Mouse (Mus musculus): Measurements from ENCODE around the gene Otud7b. TPM values are rescaled to one million over a fixed set of nuclear protein-coding genes. Genes with fewer than 3 reads are reported as not detected.

The Otud7b gene
- total RNA-seq, 2 experiments from 2014 or later: 54.6 to 58.3 TPM

DNA sequence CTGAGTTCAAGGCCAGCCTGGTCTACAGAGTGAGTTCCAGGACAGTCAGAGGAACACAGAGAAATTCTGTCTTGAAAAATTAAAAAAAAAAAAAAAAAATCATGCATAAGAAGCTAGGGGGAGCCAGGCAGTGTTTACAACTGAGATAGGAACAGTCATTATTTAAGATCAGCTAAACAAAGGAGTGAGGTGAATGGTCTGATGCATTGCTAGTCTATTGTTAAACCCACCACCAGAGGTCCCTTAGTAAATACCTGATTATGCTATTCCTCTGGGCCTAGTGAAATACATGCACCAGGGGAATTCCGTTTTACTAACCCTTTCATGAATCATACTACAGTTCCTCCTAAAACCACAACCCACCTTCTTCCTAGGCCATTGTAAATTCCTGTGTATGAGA lies 34.8 kb upstream of the Otud7b start:
- Histone ChIP-seq H3K27ac (no peak overlapping the region), H3K4me3 (no peak overlapping the region)
- no peak for TF ChIP-seq CTCF (IDR thresholded peaks at IDR 0.05)
- no peak for DNase-seq
- intact Hi-C loops (cut with DNase I): loop anchor here (5.0 kb wide), 1 partner anchor 148 kb away; the partner anchor contains the start of genes Bola1 and Hist2h2ab

DNA sequence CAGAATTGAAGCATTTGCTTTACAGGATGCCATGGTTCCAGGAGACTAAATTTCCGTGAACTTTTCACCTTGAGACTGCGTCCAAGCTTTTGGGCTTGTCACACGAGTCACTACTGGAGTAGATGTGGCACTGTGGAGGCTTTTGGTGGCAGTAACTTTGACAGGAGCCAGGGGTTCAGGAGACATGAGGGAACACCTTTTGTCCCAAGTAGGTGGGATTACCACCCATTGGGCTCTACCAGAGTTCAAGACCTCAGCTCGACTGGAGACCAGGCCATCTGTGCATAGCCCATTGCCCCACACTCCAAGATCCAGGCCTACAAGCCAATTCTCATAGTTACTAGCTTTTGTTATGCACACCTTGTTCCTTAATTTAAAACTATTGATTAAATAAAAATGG lies 34.1 kb upstream of the Otud7b start:
- TF ChIP-seq CTCF (IDR thresholded peaks at IDR 0.05): no peak

DNA sequence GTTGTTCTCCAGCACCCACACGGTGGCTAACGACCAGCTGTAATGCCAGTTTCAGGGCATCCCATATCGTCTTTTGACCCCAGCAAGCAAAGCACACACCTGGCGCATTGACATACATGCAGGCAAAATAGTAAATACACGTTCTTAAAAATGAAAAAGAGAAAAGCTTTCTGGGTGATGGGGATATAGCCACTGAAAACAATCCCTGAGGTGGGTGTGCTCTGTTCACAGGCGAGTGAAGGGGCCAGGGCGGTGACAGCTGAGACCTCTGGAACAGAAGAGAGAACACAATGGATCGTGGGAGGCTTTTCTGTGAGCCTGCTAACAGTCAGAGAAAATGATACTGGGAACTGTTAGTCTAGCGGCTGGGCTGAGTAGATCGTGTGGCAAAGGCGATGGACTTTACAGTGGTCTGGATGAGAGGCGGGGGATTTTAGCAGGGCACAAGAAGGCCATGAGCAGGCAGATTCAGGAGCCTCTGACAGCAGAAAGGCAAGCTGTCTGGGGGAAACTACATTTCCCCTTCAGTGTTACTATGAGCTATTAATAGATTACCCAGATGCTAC lies 31.3 kb upstream of the Otud7b start:
- TF ChIP-seq CTCF (IDR thresholded peaks at IDR 0.05): no peak

More for the DNA sequence above, 34.1 kb upstream of the Otud7b start:
- intact Hi-C loops (cut with DNase I): no loop called here
- no peak for DNase-seq
- Histone ChIP-seq H3K27ac (no peak overlapping the region), H3K4me3 (no peak overlapping the region)

DNA sequence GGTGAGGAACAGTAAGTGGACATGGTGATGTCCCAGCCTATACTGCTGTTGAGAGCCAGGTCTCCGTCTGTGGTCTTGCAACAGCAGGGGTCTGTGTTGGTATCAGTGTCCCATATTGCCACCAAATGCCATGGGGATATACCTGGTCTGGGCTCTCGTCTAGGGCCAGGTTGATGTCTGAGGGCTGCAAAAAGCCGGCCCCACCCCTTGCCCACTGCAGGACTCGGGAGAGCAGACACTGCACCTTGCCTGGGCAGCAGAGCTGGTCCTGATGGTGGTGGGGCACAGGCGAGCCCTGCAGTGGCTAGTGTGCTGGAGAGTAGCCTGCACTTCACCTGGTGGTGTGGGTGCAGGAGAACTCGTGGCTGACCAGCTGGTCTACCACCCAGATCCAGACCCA lies 26.3 kb upstream of the Otud7b start:
- intact Hi-C loops (cut with DNase I): no loop called here
- no peak overlapping the region for H3K4me3 ChIP-seq
- H3K27ac ChIP-seq: no peak overlapping the region
- no peak for TF ChIP-seq CTCF (IDR thresholded peaks at IDR 0.05)
- DNase-seq: no peak

More for the DNA sequence above, 31.3 kb upstream of the Otud7b start:
- DNase-seq: no peak
- Histone ChIP-seq H3K4me3 (no peak overlapping the region), H3K27ac (no peak overlapping the region)
- intact Hi-C loops (cut with DNase I): no loop called here

DNA sequence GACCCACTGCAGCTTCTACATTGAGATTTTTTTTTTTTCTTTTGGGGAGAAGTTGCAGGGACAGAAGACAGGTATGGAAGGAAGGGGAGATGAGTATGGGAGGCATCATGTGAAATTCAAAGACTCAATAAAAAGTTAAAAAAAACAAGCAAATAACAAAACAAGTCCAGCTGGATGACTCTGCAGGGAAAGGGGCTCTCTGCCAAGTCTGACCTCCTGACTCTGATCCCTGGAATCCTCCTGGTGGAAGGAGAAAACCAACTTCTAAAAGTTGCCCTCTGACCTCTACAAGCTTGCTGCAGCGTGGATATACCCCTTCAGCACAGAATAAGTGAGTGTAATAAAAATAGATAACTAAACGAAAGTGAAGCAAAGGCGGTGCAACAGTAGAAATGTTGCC lies 25.6 kb upstream of the Otud7b start:
- intact Hi-C loops (cut with DNase I): no loop called here
- TF ChIP-seq CTCF (IDR thresholded peaks at IDR 0.05): no peak
- H3K4me3 ChIP-seq: no peak overlapping the region

DNA sequence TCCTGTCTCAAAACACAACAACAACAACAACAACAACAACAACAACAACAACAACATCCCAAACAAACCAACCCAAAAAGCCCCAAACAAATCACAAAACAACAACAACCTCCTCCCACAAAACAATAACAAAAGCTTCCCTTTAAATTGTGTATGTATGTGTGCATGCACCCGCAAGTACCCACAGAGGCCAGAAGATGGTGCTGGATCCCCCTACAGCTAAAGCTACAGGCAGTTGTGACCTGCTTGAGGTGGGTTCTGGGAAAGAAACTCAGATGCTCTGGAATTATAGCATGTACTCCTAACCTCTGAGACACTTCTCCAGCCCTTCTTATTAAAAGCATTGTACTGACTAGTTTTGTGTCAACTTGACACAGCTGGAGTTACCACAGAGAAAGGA lies 23.3 kb upstream of the Otud7b start:
- DNase-seq: peak; percentile 45
- peak; percentile 79 for TF ChIP-seq CTCF (IDR thresholded peaks at IDR 0.05)
- intact Hi-C loops (cut with DNase I): loop anchor here (2.0 kb wide), 1 partner anchor 66 kb away; no protein-coding TSS in a partner anchor
- H3K4me3 ChIP-seq: no peak overlapping the region
- H3K27ac ChIP-seq: no peak overlapping the region

More for the DNA sequence above, 25.6 kb upstream of the Otud7b start:
- no peak overlapping the region for H3K27ac ChIP-seq
- no peak for DNase-seq

DNA sequence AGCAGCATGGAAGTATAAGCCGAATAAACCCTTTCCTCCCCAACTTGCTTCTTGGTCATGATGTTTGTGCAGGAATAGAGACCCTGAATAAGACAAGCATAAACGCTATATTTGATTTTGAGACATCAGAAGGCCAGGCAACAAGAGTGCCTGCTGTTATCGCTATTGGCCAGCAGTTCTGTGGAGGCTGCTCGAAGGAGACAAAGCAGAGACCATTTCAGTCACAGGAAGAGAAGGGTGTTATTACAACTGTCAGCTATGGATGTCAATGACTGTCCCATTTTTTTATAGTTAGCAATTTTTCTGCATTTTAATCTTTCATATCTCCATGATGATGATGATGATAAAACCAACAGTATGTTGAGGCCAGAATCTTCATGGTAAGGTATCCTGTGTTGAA lies 22.7 kb upstream of the Otud7b start:
- TF ChIP-seq CTCF (IDR thresholded peaks at IDR 0.05): no peak
- Histone ChIP-seq H3K27ac (no peak overlapping the region), H3K4me3 (no peak overlapping the region)
- no peak for DNase-seq
- intact Hi-C loops (cut with DNase I): loop anchor here (2.0 kb wide), 1 partner anchor 65 kb away; no protein-coding TSS in a partner anchor

DNA sequence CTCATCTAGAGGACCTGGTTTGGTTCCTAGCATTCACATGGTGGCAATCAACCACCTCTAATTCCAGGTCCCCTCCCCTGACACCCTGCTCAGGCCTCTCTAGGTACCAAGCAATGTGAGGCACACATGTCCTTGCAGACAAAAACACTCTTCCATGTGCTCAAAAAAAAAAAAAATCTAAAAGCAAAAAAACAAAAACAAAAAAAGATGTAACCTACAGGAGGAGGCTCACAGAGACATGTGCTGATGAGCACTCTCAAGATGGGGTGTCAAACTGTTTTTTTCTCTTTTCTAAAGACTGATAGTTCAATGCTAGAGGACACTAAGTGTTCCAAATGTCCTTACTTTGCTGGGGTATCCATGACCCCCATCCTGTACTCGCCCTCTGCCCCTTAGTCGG lies 22.2 kb upstream of the Otud7b start:
- no peak for DNase-seq
- intact Hi-C loops (cut with DNase I): no loop called here
- no peak for TF ChIP-seq CTCF (IDR thresholded peaks at IDR 0.05)
- Histone ChIP-seq H3K4me3 (no peak overlapping the region), H3K27ac (no peak overlapping the region)

DNA sequence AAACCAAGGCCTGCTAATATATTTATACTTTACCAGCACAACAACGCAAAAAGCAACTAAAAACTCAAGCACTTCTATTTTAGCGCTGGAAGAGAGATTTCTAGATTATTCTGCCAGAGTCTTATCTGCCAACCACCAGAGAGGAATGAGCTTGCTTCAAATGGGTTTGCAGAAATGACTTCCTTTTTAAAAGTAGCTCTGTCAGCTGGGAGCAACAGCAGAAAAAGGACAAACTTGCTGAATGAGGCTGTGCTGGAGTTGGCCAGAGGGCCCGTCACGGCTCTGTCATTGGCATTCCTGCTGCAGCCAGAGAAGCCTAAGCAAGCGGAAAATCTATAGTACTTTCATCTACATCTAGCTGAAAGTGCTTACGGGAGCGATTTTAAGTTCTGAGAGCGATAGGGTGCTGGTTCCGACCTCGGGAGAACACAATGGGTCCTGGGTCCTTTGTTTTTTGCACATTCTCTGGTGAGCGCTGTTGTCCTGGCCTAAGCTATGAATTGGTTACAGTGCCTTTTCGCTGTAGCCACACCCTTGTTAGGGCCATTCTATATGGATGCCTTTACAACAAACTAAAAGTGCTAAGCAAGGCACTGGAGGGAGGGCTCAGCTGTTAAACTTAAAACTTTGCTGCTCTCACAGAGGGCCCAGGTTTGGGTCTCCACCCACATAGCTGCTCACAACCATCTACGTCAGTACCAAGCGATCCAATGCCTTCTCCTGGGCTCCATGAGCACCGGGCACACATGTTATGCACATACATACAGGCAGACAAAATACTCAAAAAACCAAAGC lies 21.4 kb upstream of the Otud7b start:
- no peak for DNase-seq
- intact Hi-C loops (cut with DNase I): no loop called here
- TF ChIP-seq CTCF (IDR thresholded peaks at IDR 0.05): no peak
- no peak overlapping the region for H3K27ac ChIP-seq
- no peak overlapping the region for H3K4me3 ChIP-seq

DNA sequence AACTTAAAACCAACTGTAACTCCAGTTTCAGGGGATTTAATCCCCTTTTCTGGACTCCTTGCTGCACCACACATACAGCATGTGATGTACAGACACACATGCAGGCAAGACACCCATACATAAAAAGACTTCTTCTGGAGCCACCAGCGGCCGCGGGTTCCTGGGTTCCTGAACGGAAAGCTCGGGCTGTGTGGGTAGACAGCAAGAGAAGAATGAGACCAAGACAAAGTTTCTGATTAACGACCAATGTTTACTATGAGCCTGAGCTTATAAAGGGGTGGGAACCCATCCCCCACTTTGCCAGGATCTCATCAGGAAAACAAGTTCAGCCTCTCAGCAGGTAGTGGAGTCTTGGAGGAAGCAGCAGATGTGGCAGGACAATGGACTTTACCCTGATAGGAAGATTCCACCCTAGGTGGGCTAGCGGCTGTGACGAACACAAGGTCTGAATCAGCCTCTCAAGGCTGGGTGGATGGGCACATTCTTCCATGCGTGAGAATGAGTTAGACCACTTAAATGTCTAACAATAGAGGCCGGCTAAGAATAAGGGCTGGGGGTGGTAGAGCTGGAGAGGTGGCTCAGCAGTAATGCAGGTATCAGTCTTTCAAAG lies 20.1 kb upstream of the Otud7b start:
- intact Hi-C loops (cut with DNase I): no loop called here
- DNase-seq: no peak
- no peak for TF ChIP-seq CTCF (IDR thresholded peaks at IDR 0.05)
- no peak overlapping the region for H3K4me3 ChIP-seq
- no peak overlapping the region for H3K27ac ChIP-seq

DNA sequence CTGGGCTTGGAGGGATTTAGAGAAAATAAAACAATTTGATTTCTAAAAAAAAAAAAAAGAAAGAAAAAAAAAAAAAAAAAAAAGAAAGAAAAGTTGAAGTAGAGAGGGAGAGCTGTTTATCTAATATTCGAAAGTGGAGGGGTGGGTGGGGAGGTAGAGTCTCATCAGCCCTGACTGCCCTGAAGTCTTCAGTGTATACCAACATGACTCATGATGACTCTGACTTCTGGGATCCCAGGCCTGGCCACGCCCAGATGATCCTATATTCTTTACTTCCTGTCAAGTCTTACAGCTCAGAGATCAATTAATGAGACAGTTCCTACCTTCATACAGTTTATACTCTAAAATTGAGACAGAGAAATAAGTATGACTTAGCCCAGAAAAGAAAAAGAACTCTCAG lies 17.1 kb upstream of the Otud7b start:
- Histone ChIP-seq H3K4me3 (no peak overlapping the region), H3K27ac (no peak overlapping the region)
- no peak for DNase-seq
- TF ChIP-seq CTCF (IDR thresholded peaks at IDR 0.05): no peak
- intact Hi-C loops (cut with DNase I): no loop called here

DNA sequence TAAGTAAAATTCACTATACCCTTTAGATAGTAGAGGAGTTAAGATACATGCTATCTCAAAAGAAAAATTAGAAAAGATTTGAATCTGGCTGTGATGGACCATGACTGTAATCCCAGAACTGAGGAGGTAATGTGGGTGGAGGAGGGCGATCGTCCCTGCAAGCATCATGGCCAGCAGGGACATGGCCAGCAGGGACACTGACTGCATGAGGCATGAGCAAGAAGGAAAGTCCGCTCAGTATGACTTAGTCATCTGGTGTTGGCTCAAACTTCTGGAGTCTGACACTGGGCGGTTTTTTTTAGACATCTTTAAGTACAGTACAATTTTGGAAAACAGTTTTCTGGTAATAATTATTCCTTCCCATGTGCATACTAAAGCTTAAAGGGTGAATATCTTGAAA lies 16.5 kb upstream of the Otud7b start:
- DNase-seq: no peak
- no peak overlapping the region for H3K4me3 ChIP-seq
- TF ChIP-seq CTCF (IDR thresholded peaks at IDR 0.05): no peak
- intact Hi-C loops (cut with DNase I): no loop called here
- H3K27ac ChIP-seq: no peak overlapping the region

DNA sequence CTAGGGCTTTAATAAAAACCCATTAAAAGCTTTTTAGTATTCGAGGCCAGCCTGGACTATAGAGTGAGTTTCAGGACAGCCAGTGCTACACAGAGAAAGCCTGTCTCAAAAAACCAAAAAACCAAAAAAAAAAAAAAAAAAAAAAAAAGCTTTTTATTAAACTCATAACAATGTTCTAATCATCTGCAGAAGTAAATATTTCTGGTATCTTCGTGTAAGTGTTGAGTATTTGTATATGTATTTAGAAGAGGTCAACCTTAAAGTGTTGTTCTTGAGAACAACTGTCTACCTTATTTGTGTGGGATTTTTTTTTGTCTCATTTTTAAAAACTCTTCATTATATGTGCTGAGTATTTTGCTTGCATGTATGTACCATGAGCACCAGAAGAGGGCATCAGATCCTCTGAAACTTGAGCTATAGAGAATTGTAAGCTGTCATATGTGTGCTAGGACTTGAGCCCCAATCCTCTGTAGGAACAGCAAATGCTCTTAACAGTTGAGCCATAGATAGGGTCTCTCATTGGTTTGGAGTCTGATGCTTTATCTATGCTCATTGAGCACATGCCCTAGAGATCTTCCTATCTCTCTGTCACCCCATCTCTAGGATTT lies 14.3 kb upstream of the Otud7b start:
- Histone ChIP-seq H3K27ac (no peak overlapping the region), H3K4me3 (no peak overlapping the region)
- intact Hi-C loops (cut with DNase I): loop anchor here (2.0 kb wide), 1 partner anchor 59 kb away; no protein-coding TSS in a partner anchor
- DNase-seq: no peak
- peak; percentile 53 for TF ChIP-seq CTCF (IDR thresholded peaks at IDR 0.05)
